Mouse (Mus musculus): ENCODE measurements around the gene Oas1f. TPM values are rescaled to one million over a fixed set of nuclear protein-coding genes. Genes with fewer than 3 reads are reported as not detected.

Oas1f gene
- polyA plus RNA-seq (2015; fragmentation: Nextera tagmentation; extraction: Ambion mirVana) = not detected in 2 replicates

GRCm38 (mm10) chr5:120847067-120847466 is at the start of gene Oas1f:
Gene Oas1f (plus strand): TSS chr5:120847367.

GRCm38 (mm10) chr5:120811951-120812819 is 35.0 kb upstream of the Oas1f start, which contains the start of gene Oas1c:
Gene Oas1c (minus strand): TSS chr5:120812514.

GRCm38 (mm10) chr5:120861121-120861520 is 14.0 kb downstream of the Oas1f start, which contains the start of gene Oas1h:
Gene Oas1h (plus strand): TSS chr5:120861421.

GRCm38 (mm10) chr5:120887413-120887812 is 40.2 kb downstream of the Oas1f start, which contains the start of gene Oas1g:
Gene Oas1g (minus strand): TSS chr5:120887613.

GRCm38 (mm10) chr5:120906791-120907733 is 59.9 kb downstream of the Oas1f start, which contains the start of gene Oas1a:
Gene Oas1a (minus strand): TSS chr5:120907521.

Other genes starting within 250 kb of the Oas1f start
- 5.8 and 6.9 TPM in 2 replicates for gene Rita1, start 234.8 kb upstream of the Oas1f start, polyA plus RNA-seq (2015; fragmentation: Nextera tagmentation; extraction: Ambion mirVana)
- gene Ddx54, start 234.6 kb upstream of the Oas1f start, polyA plus RNA-seq (2015; fragmentation: Nextera tagmentation; extraction: Ambion mirVana) = 19.8 and 21.7 TPM in 2 replicates
- not detected in 2 replicates for gene Cfap73, start 213.1 kb upstream of the Oas1f start, polyA plus RNA-seq (2015; fragmentation: Nextera tagmentation; extraction: Ambion mirVana)
- gene Rasal1, start 198.6 kb upstream of the Oas1f start, polyA plus RNA-seq (2015; fragmentation: Nextera tagmentation; extraction: Ambion mirVana) = 0.11 and 0.61 TPM in 2 replicates
- 0.40 and 0.51 TPM in 2 replicates for gene Dtx1, start 135.4 kb upstream of the Oas1f start, polyA plus RNA-seq (2015; fragmentation: Nextera tagmentation; extraction: Ambion mirVana)
- 1.9 and 3.9 TPM in 2 replicates for gene Oas2, start 97.5 kb upstream of the Oas1f start, polyA plus RNA-seq (2015; fragmentation: Nextera tagmentation; extraction: Ambion mirVana)
- 5.3 and 7.7 TPM in 2 replicates for gene Oas3, start 69.7 kb upstream of the Oas1f start, polyA plus RNA-seq (2015; fragmentation: Nextera tagmentation; extraction: Ambion mirVana)
- gene Oas1e, start 51.8 kb upstream of the Oas1f start, polyA plus RNA-seq (2015; fragmentation: Nextera tagmentation; extraction: Ambion mirVana) = 0.22 and 0.49 TPM in 2 replicates
- gene Oas1c, start 34.9 kb upstream of the Oas1f start, polyA plus RNA-seq (2015; fragmentation: Nextera tagmentation; extraction: Ambion mirVana) = 1.3 and 1.6 TPM in 2 replicates
- not detected in 2 replicates for gene Oas1h, start 14.1 kb downstream of the Oas1f start, polyA plus RNA-seq (2015; fragmentation: Nextera tagmentation; extraction: Ambion mirVana)
- gene Oas1g, start 40.2 kb downstream of the Oas1f start, polyA plus RNA-seq (2015; fragmentation: Nextera tagmentation; extraction: Ambion mirVana) = 1.3 and 1.5 TPM in 2 replicates
- 8.6 and 10.3 TPM in 2 replicates for gene Oas1a, start 60.2 kb downstream of the Oas1f start, polyA plus RNA-seq (2015; fragmentation: Nextera tagmentation; extraction: Ambion mirVana)
- gene Oas1d, start 67.2 kb downstream of the Oas1f start, polyA plus RNA-seq (2015; fragmentation: Nextera tagmentation; extraction: Ambion mirVana) = not detected in 2 replicates
- 0.02 TPM in 1 of 2 replicates, not detected in the other for gene Rph3a, start 162.7 kb downstream of the Oas1f start, polyA plus RNA-seq (2015; fragmentation: Nextera tagmentation; extraction: Ambion mirVana)